Mouse (Mus musculus) lung, embryonic 15.5 days (tissue): Measurements from ENCODE around the gene Csnk2a2. TPM values are rescaled to one million over a fixed set of nuclear protein-coding genes. Genes with fewer than 3 reads are reported as not detected.

ENCODE experiments used
- ATAC-seq: fragments of 200-750 bp; cut with Nextera tagmentation; 2 replicates; pipeline ENCODE4 v1.8.0; 2017; ENCODE audit warnings: moderate number of reproducible peaks, borderline replicate concordance; ENCODE audit not compliant: low FRiP score, low TSS enrichment; ENCODE audit errors: extremely low read depth
- H3K27ac ChIP-seq: fragments of 300-500 bp; sonication (generic); 2 replicates; pipeline ENCODE4 v1.5.1; 2015; ENCODE audit warnings: moderate library complexity, mild to moderate bottlenecking, inconsistent platforms
- H3K27me3 ChIP-seq: fragments of 300-500 bp; sonication (generic); 2 replicates; pipeline ENCODE4 v1.6.1; 2015; ENCODE audit warnings: inconsistent platforms
- H3K36me3 ChIP-seq: fragments of 300-500 bp; sonication (generic); 2 replicates; pipeline ENCODE4 v1.6.1; 2015; ENCODE audit warnings: inconsistent platforms
- H3K4me1 ChIP-seq: fragments of 300-500 bp; sonication (generic); 2 replicates; pipeline ENCODE4 v1.6.1; 2015; ENCODE audit warnings: inconsistent platforms
- H3K4me2 ChIP-seq: fragments of 300-500 bp; sonication (generic); 2 replicates; pipeline ENCODE4 v1.6.1; 2015; ENCODE audit warnings: inconsistent platforms, mild to moderate bottlenecking, moderate library complexity
- H3K4me3 ChIP-seq: fragments of 300-500 bp; sonication (generic); 2 replicates; pipeline ENCODE4 v1.5.1; 2015; ENCODE audit warnings: mild to moderate bottlenecking, inconsistent platforms
- H3K9ac ChIP-seq: fragments of 300-500 bp; sonication (generic); 2 replicates; pipeline ENCODE4 v1.6.1; 2015; ENCODE audit warnings: inconsistent platforms
- H3K9me3 ChIP-seq: fragments of 300-500 bp; sonication (generic); 2 replicates; pipeline ENCODE4 v1.6.1; 2016; ENCODE audit warnings: inconsistent platforms
- WGBS: fragments of 180-500 bp; shearing (Covaris S2); methylation state at CpG from one replicate; pipeline ENCODE4 v1.1.7; 2015; 5-methylcytosine and 5-hydroxymethylcytosine counted together
- polyA plus RNA-seq: library from polyadenylated mRNA; unstranded; fragments of >200 nt; fragmentation: Nextera tagmentation; extraction: Ambion mirVana; gene quantifications from 2 replicates; pipeline ENCODE4 v1.2.1, GENCODE M21; 2015

Csnk2a2 gene
- polyA plus RNA-seq, 1 experiment from 2014 or later: 9.6 TPM

- 55% methylated on average over 5 of the region's 5 CpGs for WGBS
- Histone ChIP-seq H3K27ac (peak overlapping the region; percentile 16; the same call in 1 of the 2 replicates), H3K9me3 (no peaks in the 10 kb centered on the region), H3K4me2 (no peak overlapping the region), H3K36me3 (no peaks in the 10 kb centered on the region), H3K9ac (no peak overlapping the region), H3K27me3 (no peaks in the 10 kb centered on the region), H3K4me1 (peaks cover 7% of the 10 kb centered on the region; the same call in 1 of the 2 replicates), H3K4me3 (no peak overlapping the region)
- ATAC-seq: peak; percentile 64
Measured at GRCm38 (mm10) chr8:95409518-95409917, 80.3 kb downstream of the Csnk2a2 start.

GRCm38 (mm10) chr8:95401091-95401490, 88.7 kb downstream of the Csnk2a2 start:
- Histone ChIP-seq H3K4me3 (no peak overlapping the region), H3K27me3 (no peaks in the 10 kb centered on the region), H3K9me3 (no peaks in the 10 kb centered on the region), H3K9ac (no peak overlapping the region), H3K4me2 (no peak overlapping the region), H3K36me3 (no peaks in the 10 kb centered on the region), H3K4me1 (no peaks in the 10 kb centered on the region), H3K27ac (no peak overlapping the region)
- no peak for ATAC-seq
- 85% methylated on average over 7 of the region's 7 CpGs for WGBS

GRCm38 (mm10) chr8:95399131-95399530, 90.7 kb downstream of the Csnk2a2 start:
- Histone ChIP-seq H3K36me3 (no peaks in the 10 kb centered on the region), H3K9ac (no peak overlapping the region), H3K27me3 (no peaks in the 10 kb centered on the region), H3K27ac (no peak overlapping the region), H3K9me3 (no peaks in the 10 kb centered on the region), H3K4me3 (no peak overlapping the region), H3K4me1 (peaks cover 13% of the 10 kb centered on the region), H3K4me2 (no peak overlapping the region)
- 77% methylated on average over 9 of the region's 9 CpGs for WGBS
- no peak for ATAC-seq

- Histone ChIP-seq H3K27me3 (no peaks in the 10 kb centered on the region), H3K9ac (no peak overlapping the region), H3K4me3 (no peak overlapping the region), H3K4me2 (no peak overlapping the region), H3K36me3 (no peaks in the 10 kb centered on the region), H3K27ac (peak overlapping the region; percentile 31), H3K4me1 (peaks cover 13% of the 10 kb centered on the region), H3K9me3 (no peaks in the 10 kb centered on the region)
- no peak for ATAC-seq
- 55% methylated on average over 5 of the region's 5 CpGs for WGBS
Measured at GRCm38 (mm10) chr8:95397201-95397600, 92.6 kb downstream of the Csnk2a2 start.

- 42% methylated on average over 11 of the region's 11 CpGs for WGBS
- Histone ChIP-seq H3K9ac (no peak overlapping the region), H3K27me3 (no peaks in the 10 kb centered on the region), H3K4me1 (peaks cover 13% of the 10 kb centered on the region), H3K27ac (peak overlapping the region; percentile 31), H3K4me2 (no peak overlapping the region), H3K4me3 (no peak overlapping the region), H3K9me3 (no peaks in the 10 kb centered on the region), H3K36me3 (no peaks in the 10 kb centered on the region)
- no peak for ATAC-seq
Measured at GRCm38 (mm10) chr8:95396752-95397151, 93.1 kb downstream of the Csnk2a2 start.

Other genes starting within 250 kb of the Csnk2a2 start
- gene Cngb1, start 183.5 kb downstream of the Csnk2a2 start, polyA plus RNA-seq: 0.25 and 0.99 TPM in 2 replicates
- 0.63 and 0.64 TPM in 2 replicates for gene Tepp, start 179.5 kb downstream of the Csnk2a2 start, polyA plus RNA-seq
- gene Zfp319, start 158.1 kb downstream of the Csnk2a2 start, polyA plus RNA-seq: 8.2 and 9.4 TPM in 2 replicates
- 39.6 and 40.4 TPM in 2 replicates for gene Usb1, start 157.8 kb downstream of the Csnk2a2 start, polyA plus RNA-seq
- 18.1 and 20.4 TPM in 2 replicates for gene Mmp15, start 137.8 kb downstream of the Csnk2a2 start, polyA plus RNA-seq
- 143 and 150 TPM in 2 replicates for gene Cfap20, start 55.2 kb downstream of the Csnk2a2 start, polyA plus RNA-seq
- gene Ccdc113, start 44.0 kb upstream of the Csnk2a2 start, polyA plus RNA-seq: 2.7 and 3.0 TPM in 2 replicates
- gene Prss54, start 86.3 kb upstream of the Csnk2a2 start, polyA plus RNA-seq: not detected in 2 replicates
- gene Gins3, start 143.4 kb upstream of the Csnk2a2 start, polyA plus RNA-seq: 23.6 and 25.3 TPM in 2 replicates
- gene Ndrg4, start 186.9 kb upstream of the Csnk2a2 start, polyA plus RNA-seq: 18.5 and 20.4 TPM in 2 replicates
- 17.3 and 18.3 TPM in 2 replicates for gene Setd6, start 225.8 kb upstream of the Csnk2a2 start, polyA plus RNA-seq